Mouse (Mus musculus) ES-E14 (cell line): ENCODE results near the gene Slc12a1. TPM values are rescaled to one million over a fixed set of nuclear protein-coding genes. Genes with fewer than 3 reads are reported as not detected.

Experiments used
- DNase-seq: peaks from one replicate; pipeline ENCODE4 v3.0.0-alpha.2; 2013; ENCODE audit warnings: low read depth, low spot score
- H3K27ac ChIP-seq: 2 replicates; pipeline ENCODE4 v1.5.1; 2012; ENCODE audit warnings: low read depth, mild to moderate bottlenecking, low read length, moderate library complexity, mixed read lengths; ENCODE audit not compliant: poor library complexity, insufficient read depth, severe bottlenecking
- H3K36me3 ChIP-seq: 2 replicates; pipeline ENCODE4 v1.6.1; 2012; ENCODE audit warnings: mild to moderate bottlenecking, low read length, moderate library complexity, mixed read lengths; ENCODE audit not compliant: control insufficient read depth, poor library complexity, insufficient read depth, severe bottlenecking
- H3K4me1 ChIP-seq, 2 experiments: fragments of 150-350 bp in 1 of 2; sonication (generic) in 1 of 2; 2 replicates each; pipeline ENCODE4 v1.6.1; 2012; ENCODE audit warnings: low read length in 2 of 2, mild to moderate bottlenecking in 1 of 2, mixed read lengths in 1 of 2; ENCODE audit not compliant: control insufficient read depth in 2 of 2, insufficient read depth in 2 of 2, poor library complexity in 1 of 2
- H3K4me3 ChIP-seq, 2 experiments: fragments of 150-350 bp in 1 of 2; sonication (generic) in 1 of 2; 2 replicates each; pipeline ENCODE4 v1.5.1; 2012; ENCODE audit warnings: low read length in 2 of 2, low read depth in 1 of 2, mild to moderate bottlenecking in 1 of 2, mixed read lengths in 1 of 2; ENCODE audit not compliant: insufficient read depth in 1 of 2, poor library complexity in 1 of 2, severe bottlenecking in 1 of 2
- H3K9ac ChIP-seq: 2 replicates; pipeline ENCODE4 v1.6.1; 2012; ENCODE audit warnings: low read depth, mild to moderate bottlenecking, low read length, mixed read lengths; ENCODE audit not compliant: poor library complexity, insufficient read depth, severe bottlenecking
- H3K9me3 ChIP-seq: fragments of 150-350 bp; sonication (generic); 2 replicates; pipeline ENCODE4 v1.6.1; 2012; ENCODE audit warnings: low read depth, mild to moderate bottlenecking, low read length; ENCODE audit not compliant: control insufficient read depth, insufficient read depth
- CHD2 ChIP-seq: IDR thresholded peaks from 2 replicates; pipeline ENCODE4 v1.6.1; 2014; ENCODE audit warnings: mild to moderate bottlenecking, low read depth, low read length, inconsistent platforms
- HCFC1 ChIP-seq: IDR thresholded peaks from 2 replicates; pipeline ENCODE4 v1.6.1; 2012; ENCODE audit warnings: low read length, inconsistent platforms, borderline replicate concordance; ENCODE audit not compliant: insufficient read depth
- MAFK ChIP-seq: IDR thresholded peaks from 2 replicates; pipeline ENCODE4 v1.6.1; 2014; ENCODE audit warnings: mild to moderate bottlenecking, low read depth, low read length, inconsistent platforms; ENCODE audit not compliant: insufficient read depth
- ZC3H11A ChIP-seq: IDR thresholded peaks from 2 replicates; pipeline ENCODE4 v1.6.1; 2012; ENCODE audit warnings: low read depth, mild to moderate bottlenecking, inconsistent platforms, low read length, borderline replicate concordance
- ZNF384 ChIP-seq: IDR thresholded peaks from 2 replicates; pipeline ENCODE4 v1.6.1; 2012; ENCODE audit warnings: low read depth, low read length, inconsistent platforms
- in situ Hi-C, 2 experiments: fragments of 600-800 bp; cut with MboI; formaldehyde crosslinking; loops; one replicate each; pipeline ENCODE4 v1.15.1; 2025; ENCODE audit warnings: low sequenced_read_pairs in 2 of 2, inconsistent platforms in 1 of 2; ENCODE audit not compliant: unreplicated experiment in 2 of 2
- total RNA-seq: library from RNA; depleted of rRNA; stranded (reverse); fragments of 300-350 nt; gene quantifications from 2 replicates; pipeline ENCODE4 v1.2.3, GENCODE M21; 2012

Gene Slc12a1
- total RNA-seq, 1 experiment = 0.04 TPM

- H3K4me1 ChIP-seq = no peaks in the 10 kb centered on the region; a peak in 1 of 4 replicates
- H3K9me3 ChIP-seq = peaks cover 3% of the 10 kb centered on the region; the same call in 1 of the 2 replicates
- H3K27ac ChIP-seq = no peak overlapping the region; the same call in 1 of the 2 replicates
- peak overlapping the region; percentile 85 to 93 for H3K4me3 ChIP-seq
- TF ChIP-seq MAFK = no peak
- no peak for TF ChIP-seq CHD2
- no peak for TF ChIP-seq ZC3H11A
- peaks cover 27% of the 10 kb centered on the region for H3K36me3 ChIP-seq
- no peak for DNase-seq
- H3K9ac ChIP-seq = peak overlapping the region; percentile 97
- in situ Hi-C loops = no loop called here
These were observed 96.0 kb downstream of the Slc12a1 start for GRCm38 (mm10) chr2:125248256-125248655.

- peaks cover 36% of the 10 kb centered on the region for H3K36me3 ChIP-seq
- no peak overlapping the region for H3K9ac ChIP-seq
- no peak for DNase-seq
- no peaks in the 10 kb centered on the region for H3K9me3 ChIP-seq
- H3K4me1 ChIP-seq = no peaks in the 10 kb centered on the region; a peak in 1 of 4 replicates
- no peak for TF ChIP-seq MAFK
- no peak for TF ChIP-seq HCFC1
- no peak for TF ChIP-seq ZNF384
- TF ChIP-seq ZC3H11A = no peak
- TF ChIP-seq CHD2 = no peak
- no peak overlapping the region for H3K27ac ChIP-seq
- in situ Hi-C loops = no loop called here
- H3K4me3 ChIP-seq = peak overlapping the region; percentile 85 to 93; a peak in 3 of 4 replicates
These were observed 97.0 kb downstream of the Slc12a1 start for GRCm38 (mm10) chr2:125249339-125249738.

DNA sequence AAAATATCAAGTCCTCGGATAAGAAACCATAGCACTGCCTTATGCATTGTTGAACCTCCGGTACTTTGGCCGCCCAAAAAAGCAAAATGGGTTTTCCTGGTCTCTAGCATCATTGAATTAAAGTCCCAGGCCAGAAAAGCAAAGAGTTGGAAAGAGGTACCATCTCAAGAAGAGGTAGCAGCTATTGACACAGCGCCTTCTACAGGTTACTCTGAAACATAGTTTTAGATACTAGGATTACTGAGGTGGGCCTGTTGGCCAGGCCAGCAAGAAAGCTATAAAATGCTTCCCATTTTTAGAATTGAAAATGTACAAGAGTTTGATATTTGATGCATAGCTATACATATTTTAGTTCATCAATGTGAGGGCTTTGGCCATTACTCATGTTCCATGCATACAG lies 97.6 kb downstream of the Slc12a1 start:
- TF ChIP-seq ZNF384 = no peak
- no peak for TF ChIP-seq MAFK
- TF ChIP-seq HCFC1 = no peak
- TF ChIP-seq ZC3H11A = no peak
- TF ChIP-seq CHD2 = no peak
- H3K9me3 ChIP-seq = no peaks in the 10 kb centered on the region

DNA sequence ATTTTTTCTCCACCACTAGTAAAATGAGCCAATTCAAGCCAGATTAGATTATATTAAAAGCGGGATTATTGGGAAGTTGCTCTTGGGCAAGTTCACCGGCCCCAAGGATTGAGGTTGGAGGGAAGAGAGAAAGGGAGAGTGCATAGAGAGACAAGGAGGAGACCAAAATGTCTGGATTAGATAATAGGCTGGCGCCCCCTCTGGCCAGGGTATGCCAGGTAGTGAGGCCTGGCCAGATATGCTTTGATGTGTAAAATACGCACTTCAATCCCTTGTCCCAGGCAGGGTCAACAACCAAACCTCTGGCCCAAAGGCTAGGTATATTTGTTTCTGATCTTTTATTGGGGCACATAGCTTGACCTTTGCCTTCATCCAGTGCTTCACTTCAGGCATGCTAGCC lies 99.5 kb downstream of the Slc12a1 start:
- Histone ChIP-seq H3K4me1 (no peaks in the 10 kb centered on the region; a peak in 1 of 4 replicates), H3K9me3 (no peaks in the 10 kb centered on the region), H3K9ac (no peak overlapping the region), H3K27ac (no peak overlapping the region), H3K36me3 (peaks cover 46% of the 10 kb centered on the region), H3K4me3 (no peak overlapping the region)
- no peak for DNase-seq
- in situ Hi-C loops = no loop called here
- TF ChIP-seq HCFC1 (no peak), CHD2 (no peak), ZC3H11A (no peak), MAFK (no peak), ZNF384 (no peak)

More for the DNA sequence above, 97.6 kb downstream of the Slc12a1 start:
- peak overlapping the region in 1 of 2 experiments; percentile 32; a peak in 1 of 4 replicates for H3K4me3 ChIP-seq
- in situ Hi-C loops = no loop called here
- peaks cover 36% of the 10 kb centered on the region for H3K36me3 ChIP-seq
- no peak overlapping the region for H3K27ac ChIP-seq
- DNase-seq = no peak
- H3K9ac ChIP-seq = no peak overlapping the region
- H3K4me1 ChIP-seq = no peaks in the 10 kb centered on the region; a peak in 1 of 4 replicates

GRCm38 (mm10) chr2:125252275-125252674 lies 100.0 kb downstream of the Slc12a1 start:
- no peak overlapping the region for H3K4me3 ChIP-seq
- peak; percentile 49 for DNase-seq
- H3K9ac ChIP-seq = no peak overlapping the region
- no peaks in the 10 kb centered on the region; a peak in 1 of 4 replicates for H3K4me1 ChIP-seq
- no peaks in the 10 kb centered on the region for H3K9me3 ChIP-seq
- H3K27ac ChIP-seq = no peak overlapping the region
- no peak for TF ChIP-seq CHD2
- no peak for TF ChIP-seq MAFK
- no peak for TF ChIP-seq HCFC1
- no peak for TF ChIP-seq ZC3H11A
- no peak for TF ChIP-seq ZNF384
- peaks cover 51% of the 10 kb centered on the region for H3K36me3 ChIP-seq
- in situ Hi-C loops = no loop called here
